Mouse (Mus musculus): ENCODE measurements at regions not wholly inside any gene's neighbourhood (a gene's known extent, or its start where the extent isn't known, plus 50 kb on each side); places are given as distances from the start of the nearest gene placed in this dataset.

DNA sequence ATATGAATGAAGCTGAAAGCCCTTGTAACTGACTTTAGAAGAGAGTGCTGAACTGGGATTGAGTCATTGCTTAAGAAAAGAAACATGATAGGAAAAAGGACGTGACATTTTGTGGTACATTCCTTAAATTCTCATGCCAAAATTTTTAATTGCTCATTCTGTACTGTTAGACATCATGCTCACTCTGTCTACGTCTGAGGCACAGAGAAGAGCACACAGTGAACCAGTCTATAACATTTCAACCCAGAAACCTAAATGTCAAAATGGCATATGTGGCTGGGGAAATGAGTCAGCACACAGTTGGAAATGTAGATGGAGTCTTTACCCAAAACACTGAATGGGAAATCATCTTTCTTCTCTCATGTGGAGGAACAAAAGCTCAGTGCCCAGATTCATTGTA, 77.9 kb upstream of the Col11a1 start:
- H3K27ac ChIP-seq (ENCODE audit: low read length), result no peak overlapping the region
- WGBS, result 54% methylated on average over 2 of the region's 2 CpGs

DNA sequence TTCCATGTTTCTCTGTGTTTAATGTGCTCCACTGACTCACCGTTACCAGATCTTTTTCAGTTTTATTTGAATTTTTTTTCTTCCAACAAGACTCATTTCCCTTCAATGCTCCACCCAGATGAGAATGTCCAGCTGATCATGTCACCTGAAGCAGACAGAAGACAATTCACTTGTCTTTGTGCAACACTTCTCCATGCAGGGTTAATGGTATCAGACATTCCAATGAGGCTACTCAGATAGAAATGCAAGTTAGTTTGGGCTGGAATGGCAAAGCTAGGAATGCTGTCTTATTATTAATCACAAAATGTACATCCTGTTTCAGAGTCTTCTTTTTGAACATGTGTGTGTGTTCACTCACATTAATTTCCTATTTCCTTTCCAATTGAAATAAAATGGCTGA, 77.2 kb upstream of the Col11a1 start:
- H3K36me3 ChIP-seq (ENCODE audit: control insufficient read depth, insufficient read depth), result no peaks in the 10 kb centered on the region
- no peak overlapping the region for H3K27ac ChIP-seq (ENCODE audit: low read length)
- H3K4me3 ChIP-seq (ENCODE audit: low read length), result no peak overlapping the region
- H3K4me1 ChIP-seq (ENCODE audit: control insufficient read depth, insufficient read depth, low read length), result no peaks in the 10 kb centered on the region
- no peaks in the 10 kb centered on the region for H3K9me3 ChIP-seq (replicated peaks; ENCODE audit: control insufficient read depth, low read length)
- H3K9ac ChIP-seq (ENCODE audit: low read length), result no peak overlapping the region
- H3K4me2 ChIP-seq (ENCODE audit: low read depth, low read length), result no peak overlapping the region
- ATAC-seq (replicated peaks; ENCODE audit: extremely low read depth, insufficient read depth, low FRiP score), result no peak
- H3K27me3 ChIP-seq (ENCODE audit: control insufficient read depth, insufficient read depth, low read length), result no peaks in the 10 kb centered on the region
- WGBS, result 72% methylated on average over 1 of the region's 1 CpGs

More for the DNA sequence above, 77.9 kb upstream of the Col11a1 start:
- no peak for ATAC-seq (replicated peaks; ENCODE audit: extremely low read depth, insufficient read depth, low FRiP score)
- no peaks in the 10 kb centered on the region for H3K36me3 ChIP-seq (ENCODE audit: control insufficient read depth, insufficient read depth)
- no peaks in the 10 kb centered on the region for H3K4me1 ChIP-seq (ENCODE audit: control insufficient read depth, insufficient read depth, low read length)
- H3K4me2 ChIP-seq (ENCODE audit: low read depth, low read length), result no peak overlapping the region
- H3K27me3 ChIP-seq (ENCODE audit: control insufficient read depth, insufficient read depth, low read length), result no peaks in the 10 kb centered on the region
- H3K4me3 ChIP-seq (ENCODE audit: low read length), result no peak overlapping the region
- H3K9me3 ChIP-seq (replicated peaks; ENCODE audit: control insufficient read depth, low read length), result no peaks in the 10 kb centered on the region
- H3K9ac ChIP-seq (ENCODE audit: low read length), result no peak overlapping the region

DNA sequence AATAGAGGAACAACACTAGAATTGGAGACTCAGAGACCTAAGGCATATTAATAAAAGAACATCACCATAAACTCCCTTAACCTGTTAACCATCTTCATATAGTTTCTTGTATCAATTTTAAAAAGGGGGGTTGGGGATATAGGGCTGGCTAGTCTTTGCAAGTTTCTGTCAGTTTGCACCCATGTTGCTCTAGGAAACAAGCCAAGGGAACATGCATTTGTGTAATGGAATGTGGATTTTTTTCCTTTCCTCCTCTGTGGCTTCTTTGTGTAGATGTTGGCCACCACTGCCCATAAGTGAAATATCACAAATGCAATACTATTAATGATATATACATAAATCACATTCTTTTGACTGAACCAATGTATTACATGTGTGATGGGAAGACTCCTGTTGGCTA, 75.9 kb upstream of the Col11a1 start:
- ATAC-seq (replicated peaks; ENCODE audit: extremely low read depth, insufficient read depth, low FRiP score), result no peak
- H3K9ac ChIP-seq (ENCODE audit: low read length), result no peak overlapping the region
- H3K4me3 ChIP-seq (ENCODE audit: low read length), result no peak overlapping the region
- no peaks in the 10 kb centered on the region for H3K4me1 ChIP-seq (ENCODE audit: control insufficient read depth, insufficient read depth, low read length)
- no peaks in the 10 kb centered on the region for H3K27me3 ChIP-seq (ENCODE audit: control insufficient read depth, insufficient read depth, low read length)
- H3K4me2 ChIP-seq (ENCODE audit: low read depth, low read length), result no peak overlapping the region
- H3K36me3 ChIP-seq (ENCODE audit: control insufficient read depth, insufficient read depth), result no peaks in the 10 kb centered on the region
- H3K27ac ChIP-seq (ENCODE audit: low read length), result no peak overlapping the region
- H3K9me3 ChIP-seq (replicated peaks; ENCODE audit: control insufficient read depth, low read length), result no peaks in the 10 kb centered on the region

DNA sequence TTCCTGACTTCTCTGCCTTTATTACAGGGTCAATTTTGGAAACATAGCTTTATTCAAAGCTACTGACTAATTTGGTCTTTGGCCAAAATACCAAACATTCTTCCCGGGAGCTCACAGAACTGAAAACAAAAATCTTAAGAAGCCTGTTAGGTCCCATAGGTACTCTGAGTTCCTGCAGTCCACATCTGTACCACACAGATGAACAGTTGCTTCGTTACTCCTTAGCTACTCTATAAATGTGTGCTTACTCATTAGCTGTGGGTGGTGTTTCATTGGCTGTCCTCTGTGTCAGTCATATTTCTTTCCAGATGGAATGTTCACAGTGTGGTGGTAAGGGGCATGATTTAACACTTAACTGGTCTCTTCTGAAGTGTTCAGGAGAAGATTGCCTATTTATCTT, 70.3 kb upstream of the Col11a1 start:
- Histone ChIP-seq H3K36me3 (ENCODE audit: control insufficient read depth, insufficient read depth) (no peaks in the 10 kb centered on the region), H3K4me3 (ENCODE audit: low read length) (no peak overlapping the region), H3K9me3 (replicated peaks; ENCODE audit: control insufficient read depth, low read length) (no peaks in the 10 kb centered on the region), H3K27ac (ENCODE audit: low read length) (no peak overlapping the region), H3K4me2 (ENCODE audit: low read depth, low read length) (no peak overlapping the region), H3K27me3 (ENCODE audit: control insufficient read depth, insufficient read depth, low read length) (no peaks in the 10 kb centered on the region), H3K4me1 (ENCODE audit: control insufficient read depth, insufficient read depth, low read length) (peaks cover 3% of the 10 kb centered on the region; the same call in 1 of the 2 replicates), H3K9ac (ENCODE audit: low read length) (no peak overlapping the region)
- WGBS, result 50% methylated on average over 2 of the region's 2 CpGs
- ATAC-seq (replicated peaks; ENCODE audit: extremely low read depth, insufficient read depth, low FRiP score), result no peak

All from heart, embryonic 16.5 days (tissue).